Mouse (Mus musculus) limb, embryonic 13.5 days (tissue): ENCODE results near the gene Otop2. TPM values are rescaled to one million over a fixed set of nuclear protein-coding genes. Genes with fewer than 3 reads are reported as not detected.
A peak's percentile ranks its signal among the peaks of the same experiment; 100 is the strongest.

Source experiments
- ATAC-seq: fragments of 200-750 bp; cut with Nextera tagmentation; 2 replicates; pipeline ENCODE4 v1.8.0; 2017; ENCODE audit warnings: low read depth, moderate number of reproducible peaks, moderate TSS enrichment; ENCODE audit not compliant: low FRiP score
- H3K27ac ChIP-seq: fragments of 300-500 bp; sonication (generic); 2 replicates; pipeline ENCODE4 v1.5.1; 2015; ENCODE audit warnings: inconsistent platforms, mild to moderate bottlenecking, moderate library complexity
- H3K27me3 ChIP-seq: fragments of 300-500 bp; sonication (generic); 2 replicates; pipeline ENCODE4 v1.6.1; 2015; ENCODE audit warnings: mild to moderate bottlenecking, inconsistent platforms
- H3K36me3 ChIP-seq: fragments of 300-500 bp; sonication (generic); 2 replicates; pipeline ENCODE4 v1.6.1; 2015; ENCODE audit warnings: inconsistent platforms, mild to moderate bottlenecking, moderate library complexity
- H3K4me1 ChIP-seq: fragments of 300-500 bp; sonication (generic); 2 replicates; pipeline ENCODE4 v1.6.1; 2015; ENCODE audit warnings: inconsistent platforms
- H3K4me2 ChIP-seq: fragments of 300-500 bp; sonication (generic); replicated peaks from 2 replicates; pipeline ENCODE4 v1.6.1; 2015; ENCODE audit warnings: inconsistent platforms, mild to moderate bottlenecking, moderate library complexity
- H3K4me3 ChIP-seq: fragments of 300-500 bp; sonication (generic); 2 replicates; pipeline ENCODE4 v1.5.1; 2015; ENCODE audit warnings: moderate library complexity, mild to moderate bottlenecking, inconsistent platforms
- H3K9ac ChIP-seq: fragments of 300-500 bp; sonication (generic); 2 replicates; pipeline ENCODE4 v1.6.1; 2015; ENCODE audit warnings: mild to moderate bottlenecking, inconsistent platforms
- H3K9me3 ChIP-seq: fragments of 300-500 bp; sonication (generic); 2 replicates; pipeline ENCODE4 v1.6.1; 2016; ENCODE audit warnings: inconsistent platforms
- WGBS: fragments of 180-500 bp; shearing (Covaris S2); methylation state at CpG from one replicate; pipeline ENCODE4 v1.1.7; 2015; 5-methylcytosine and 5-hydroxymethylcytosine counted together
- polyA plus RNA-seq: library from polyadenylated mRNA; unstranded; fragments of >200 nt; fragmentation: Nextera tagmentation; extraction: Ambion mirVana; gene quantifications from 2 replicates; pipeline ENCODE4 v1.2.1, GENCODE M21; 2015

Otop2 gene
- polyA plus RNA-seq, 1 experiment from 2014 or later, result not detected

DNA sequence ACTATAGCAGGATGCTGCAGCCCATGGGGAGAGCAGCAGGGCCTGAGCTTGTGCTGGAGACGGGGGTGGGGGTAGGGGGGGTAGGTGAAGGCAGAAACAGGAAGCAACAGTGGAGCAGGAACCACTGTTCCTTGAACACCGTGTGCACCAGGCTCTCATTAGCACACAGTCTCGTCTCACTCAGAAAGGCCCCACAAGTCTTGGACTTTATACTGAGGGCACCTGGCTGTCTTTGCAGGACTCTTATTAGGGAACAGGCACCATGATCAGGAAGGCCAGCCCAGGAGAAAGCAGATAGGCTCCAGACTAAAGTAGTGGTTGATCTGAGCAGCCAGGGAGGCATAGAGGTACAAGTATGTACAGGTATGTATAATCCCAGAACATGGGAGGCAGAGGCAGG lies 30.4 kb downstream of the Otop2 start:
- Histone ChIP-seq H3K36me3 (no peaks in the 10 kb centered on the region), H3K27ac (no peak overlapping the region), H3K9me3 (no peaks in the 10 kb centered on the region), H3K4me2 (no peak overlapping the region), H3K4me1 (peaks cover 4% of the 10 kb centered on the region; the same call in 1 of the 2 replicates), H3K9ac (no peak overlapping the region), H3K4me3 (no peak overlapping the region), H3K27me3 (peaks cover 80% of the 10 kb centered on the region)
- WGBS, result 48% methylated on average over 3 of the region's 3 CpGs
- ATAC-seq, result no peak

DNA sequence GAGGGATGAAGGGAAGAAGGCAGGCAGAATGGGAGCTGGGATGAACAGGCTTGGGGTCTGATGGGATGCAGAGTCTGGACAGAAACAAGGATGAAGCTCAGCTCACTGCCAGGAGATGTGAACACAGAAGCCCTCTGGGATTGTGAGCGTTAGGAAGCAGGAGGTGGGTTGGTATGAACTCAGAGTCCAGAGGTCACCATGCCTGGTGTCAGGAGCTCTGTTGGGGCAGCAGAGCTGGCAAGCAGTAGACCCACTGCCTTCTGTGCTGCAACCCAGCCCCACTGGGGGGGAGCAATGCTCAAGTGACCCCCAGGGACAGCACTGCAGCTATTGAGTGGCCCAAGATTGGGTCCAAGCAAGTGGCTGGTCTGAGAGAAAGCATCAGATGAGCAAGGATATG lies 30.9 kb downstream of the Otop2 start:
- H3K4me3 ChIP-seq, result no peak overlapping the region
- H3K9me3 ChIP-seq, result no peaks in the 10 kb centered on the region
- no peak overlapping the region for H3K27ac ChIP-seq
- 64% methylated on average over 1 of the region's 1 CpGs for WGBS
- no peak overlapping the region for H3K4me2 ChIP-seq
- H3K9ac ChIP-seq, result no peak overlapping the region
- ATAC-seq, result no peak
- H3K36me3 ChIP-seq, result no peaks in the 10 kb centered on the region
- peaks cover 4% of the 10 kb centered on the region; the same call in 1 of the 2 replicates for H3K4me1 ChIP-seq
- peaks cover 75% of the 10 kb centered on the region for H3K27me3 ChIP-seq

DNA sequence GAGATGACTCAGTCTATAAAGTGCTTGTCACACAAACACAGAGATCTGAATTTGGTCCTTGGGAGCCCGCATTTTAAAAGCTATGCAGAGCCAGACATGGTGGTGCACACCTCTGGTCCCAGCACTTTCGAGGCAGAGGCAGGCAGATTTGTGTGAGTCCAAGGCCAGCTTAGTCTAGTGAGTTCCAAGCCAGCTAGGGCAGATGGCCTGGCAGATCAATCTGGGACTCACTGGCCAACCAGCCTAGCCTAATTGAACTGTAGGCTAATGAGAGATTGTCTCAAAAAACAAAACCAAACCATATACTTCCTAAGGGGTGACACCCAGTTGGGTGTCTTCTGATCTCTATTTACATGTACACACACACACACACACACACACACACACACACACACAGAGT lies 34.3 kb downstream of the Otop2 start:
- WGBS, result 59% methylated on average over 2 of the region's 2 CpGs
- H3K27me3 ChIP-seq, result peaks cover 63% of the 10 kb centered on the region
- H3K36me3 ChIP-seq, result no peaks in the 10 kb centered on the region
- H3K9ac ChIP-seq, result no peak overlapping the region
- no peak overlapping the region for H3K4me2 ChIP-seq
- H3K4me1 ChIP-seq, result peaks cover 18% of the 10 kb centered on the region
- no peak overlapping the region for H3K4me3 ChIP-seq
- H3K9me3 ChIP-seq, result no peaks in the 10 kb centered on the region
- no peak overlapping the region for H3K27ac ChIP-seq
- no peak for ATAC-seq

GRCm38 (mm10) chr11:115341866-115342265 lies 34.9 kb downstream of the Otop2 start:
- H3K36me3 ChIP-seq, result no peaks in the 10 kb centered on the region
- WGBS, result 74% methylated on average over 6 of the region's 6 CpGs
- no peak overlapping the region for H3K9ac ChIP-seq
- ATAC-seq, result no peak
- no peak overlapping the region for H3K4me2 ChIP-seq
- H3K27me3 ChIP-seq, result peaks cover 61% of the 10 kb centered on the region
- H3K4me1 ChIP-seq, result peaks cover 25% of the 10 kb centered on the region
- no peak overlapping the region for H3K4me3 ChIP-seq
- H3K27ac ChIP-seq, result no peak overlapping the region
- no peaks in the 10 kb centered on the region for H3K9me3 ChIP-seq

GRCm38 (mm10) chr11:115344967-115345366 lies 38.0 kb downstream of the Otop2 start:
- peaks cover 39% of the 10 kb centered on the region for H3K27me3 ChIP-seq
- no peak for ATAC-seq
- H3K9me3 ChIP-seq, result no peaks in the 10 kb centered on the region
- no peak overlapping the region for H3K9ac ChIP-seq
- H3K4me1 ChIP-seq, result peaks cover 36% of the 10 kb centered on the region
- H3K4me2 ChIP-seq, result no peak overlapping the region
- no peak overlapping the region for H3K27ac ChIP-seq
- H3K36me3 ChIP-seq, result no peaks in the 10 kb centered on the region
- 6% methylated on average over 12 of the region's 12 CpGs for WGBS
- no peak overlapping the region for H3K4me3 ChIP-seq

DNA sequence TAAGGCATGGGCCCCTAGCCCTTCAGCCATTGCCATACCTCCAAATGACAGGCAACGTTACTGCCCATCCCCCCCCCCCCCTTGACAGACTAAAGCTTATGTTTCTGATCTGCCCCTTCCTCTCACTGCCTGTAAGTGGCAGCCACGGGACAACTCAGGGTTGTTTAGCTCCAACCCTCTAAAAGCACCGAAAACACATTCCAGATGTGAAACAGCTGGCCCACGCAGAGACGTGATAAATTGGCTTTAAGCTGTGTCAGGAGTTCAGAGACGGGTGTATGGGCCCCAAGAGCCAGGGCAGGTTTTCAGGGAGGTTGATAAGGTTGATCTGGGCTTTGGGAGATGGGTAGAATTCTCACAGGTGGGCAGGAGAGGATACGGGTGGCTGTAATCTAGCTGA lies 38.6 kb downstream of the Otop2 start:
- Histone ChIP-seq H3K27me3 (peaks cover 40% of the 10 kb centered on the region), H3K9ac (no peak overlapping the region), H3K9me3 (no peaks in the 10 kb centered on the region), H3K27ac (no peak overlapping the region), H3K4me3 (no peak overlapping the region), H3K36me3 (no peaks in the 10 kb centered on the region), H3K4me2 (no peak overlapping the region), H3K4me1 (peaks cover 36% of the 10 kb centered on the region)
- peak; percentile 67; the same call in 1 of the 2 replicates for ATAC-seq
- 9% methylated on average over 7 of the region's 7 CpGs for WGBS

- peaks cover 36% of the 10 kb centered on the region for H3K4me1 ChIP-seq
- H3K4me3 ChIP-seq, result no peak overlapping the region
Measured at GRCm38 (mm10) chr11:115348681-115349248, 41.8 kb downstream of the Otop2 start.

DNA sequence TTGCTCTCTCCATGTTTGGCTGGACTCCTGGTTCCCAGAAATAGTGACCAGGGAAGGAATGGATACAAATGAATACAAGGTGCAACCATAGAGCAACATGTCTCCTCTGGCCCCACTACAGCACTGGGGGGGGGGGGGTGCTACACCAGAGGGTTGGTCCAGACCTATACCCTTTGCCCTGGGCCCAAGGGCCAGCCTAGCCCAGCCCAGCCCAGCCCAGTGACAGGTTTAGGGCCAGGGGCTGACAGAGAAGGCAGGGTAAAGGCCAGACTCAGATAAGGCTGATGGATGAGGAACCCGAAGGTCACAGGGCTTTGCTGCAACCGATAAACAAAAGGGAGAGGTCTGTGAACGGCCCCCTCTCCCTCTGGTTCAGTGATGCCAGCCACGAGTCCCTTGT lies 43.0 kb downstream of the Otop2 start:
- Histone ChIP-seq H3K36me3 (no peaks in the 10 kb centered on the region), H3K4me3 (no peak overlapping the region), H3K9ac (no peak overlapping the region), H3K27ac (no peak overlapping the region), H3K4me2 (no peak overlapping the region), H3K9me3 (no peaks in the 10 kb centered on the region), H3K27me3 (peaks cover 42% of the 10 kb centered on the region), H3K4me1 (peaks cover 30% of the 10 kb centered on the region)
- ATAC-seq, result no peak
- 32% methylated on average over 4 of the region's 4 CpGs for WGBS

More at GRCm38 (mm10) chr11:115348681-115349248, 41.8 kb downstream of the Otop2 start:
- WGBS, result 47% methylated on average over 17 of the region's 17 CpGs
- Histone ChIP-seq H3K9me3 (no peaks in the 10 kb centered on the region), H3K27ac (no peak overlapping the region), H3K4me2 (no peak overlapping the region), H3K27me3 (peaks cover 46% of the 10 kb centered on the region), H3K36me3 (no peaks in the 10 kb centered on the region), H3K9ac (no peak overlapping the region)
- no peak for ATAC-seq

- H3K9me3 ChIP-seq, result no peaks in the 10 kb centered on the region
- no peak overlapping the region for H3K9ac ChIP-seq
- WGBS, result 85% methylated on average over 5 of the region's 5 CpGs
- ATAC-seq, result no peak
- H3K4me1 ChIP-seq, result peaks cover 7% of the 10 kb centered on the region; the same call in 1 of the 2 replicates
- H3K4me3 ChIP-seq, result no peak overlapping the region
- H3K27me3 ChIP-seq, result peaks cover 52% of the 10 kb centered on the region
- H3K27ac ChIP-seq, result no peak overlapping the region
- H3K36me3 ChIP-seq, result no peaks in the 10 kb centered on the region
- H3K4me2 ChIP-seq, result no peak overlapping the region
Measured at GRCm38 (mm10) chr11:115353375-115353774, 46.4 kb downstream of the Otop2 start.

GRCm38 (mm10) chr11:115354183-115354582 lies 47.2 kb downstream of the Otop2 start:
- peaks cover 8% of the 10 kb centered on the region for H3K4me1 ChIP-seq
- H3K27ac ChIP-seq, result no peak overlapping the region
- no peak overlapping the region for H3K4me2 ChIP-seq
- H3K9ac ChIP-seq, result no peak overlapping the region
- H3K4me3 ChIP-seq, result no peak overlapping the region
- no peaks in the 10 kb centered on the region for H3K36me3 ChIP-seq
- H3K27me3 ChIP-seq, result peaks cover 52% of the 10 kb centered on the region
- ATAC-seq, result 0 out of 2 replicates have a peak, but pooled peaks have one; percentile 30
- no peaks in the 10 kb centered on the region for H3K9me3 ChIP-seq
- 5% methylated on average over 8 of the region's 8 CpGs for WGBS

- Histone ChIP-seq H3K4me2 (no peak overlapping the region), H3K4me1 (peaks cover 9% of the 10 kb centered on the region), H3K36me3 (no peaks in the 10 kb centered on the region), H3K9me3 (no peaks in the 10 kb centered on the region), H3K4me3 (no peak overlapping the region), H3K9ac (no peak overlapping the region), H3K27me3 (peaks cover 39% of the 10 kb centered on the region), H3K27ac (no peak overlapping the region; the same call in 1 of the 2 replicates)
- WGBS, result 17% methylated on average over 5 of the region's 5 CpGs
- ATAC-seq, result no peak
Measured at GRCm38 (mm10) chr11:115358468-115358867, 51.5 kb downstream of the Otop2 start.

DNA sequence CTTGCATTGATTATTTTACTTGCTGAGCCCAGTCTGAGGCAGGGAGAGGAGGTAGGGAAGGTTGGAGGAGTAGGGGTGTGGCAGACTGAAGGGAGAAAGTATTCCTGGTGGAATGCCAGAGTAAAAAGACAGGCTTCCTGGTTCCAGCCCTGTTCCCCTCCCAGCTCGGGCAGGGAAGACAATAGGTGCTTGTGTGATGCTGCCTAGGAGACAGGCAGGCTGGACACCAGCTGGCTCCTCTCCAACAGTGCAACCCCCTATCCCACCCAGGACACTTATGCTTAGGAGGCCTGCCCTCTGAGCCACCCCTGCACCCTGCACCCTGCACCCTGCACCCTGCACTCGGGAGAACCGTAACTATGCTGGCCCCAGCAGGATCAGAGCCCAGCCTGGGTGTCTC lies 52.3 kb downstream of the Otop2 start:
- peaks cover 46% of the 10 kb centered on the region for H3K27me3 ChIP-seq
- no peak overlapping the region for H3K9ac ChIP-seq
- 78% methylated on average over 3 of the region's 3 CpGs for WGBS
- no peak overlapping the region for H3K4me3 ChIP-seq
- no peak overlapping the region for H3K27ac ChIP-seq
- peaks cover 9% of the 10 kb centered on the region for H3K4me1 ChIP-seq
- no peak for ATAC-seq
- H3K4me2 ChIP-seq, result no peak overlapping the region
- no peaks in the 10 kb centered on the region for H3K9me3 ChIP-seq
- no peaks in the 10 kb centered on the region for H3K36me3 ChIP-seq

GRCm38 (mm10) chr11:115359726-115360125 lies 52.8 kb downstream of the Otop2 start:
- Histone ChIP-seq H3K9me3 (no peaks in the 10 kb centered on the region), H3K9ac (no peak overlapping the region), H3K27me3 (peaks cover 46% of the 10 kb centered on the region), H3K27ac (no peak overlapping the region), H3K4me2 (no peak overlapping the region), H3K36me3 (no peaks in the 10 kb centered on the region), H3K4me3 (no peak overlapping the region), H3K4me1 (peaks cover 9% of the 10 kb centered on the region)
- no peak for ATAC-seq
- 71% methylated on average over 6 of the region's 6 CpGs for WGBS
